Mouse (Mus musculus): ENCODE results near the gene Six6. TPM values are rescaled to one million over a fixed set of nuclear protein-coding genes. Genes with fewer than 3 reads are reported as not detected.

The Six6 gene
- polyA plus RNA-seq (2012; rRNA removed), result not detected in 2 replicates

DNA sequence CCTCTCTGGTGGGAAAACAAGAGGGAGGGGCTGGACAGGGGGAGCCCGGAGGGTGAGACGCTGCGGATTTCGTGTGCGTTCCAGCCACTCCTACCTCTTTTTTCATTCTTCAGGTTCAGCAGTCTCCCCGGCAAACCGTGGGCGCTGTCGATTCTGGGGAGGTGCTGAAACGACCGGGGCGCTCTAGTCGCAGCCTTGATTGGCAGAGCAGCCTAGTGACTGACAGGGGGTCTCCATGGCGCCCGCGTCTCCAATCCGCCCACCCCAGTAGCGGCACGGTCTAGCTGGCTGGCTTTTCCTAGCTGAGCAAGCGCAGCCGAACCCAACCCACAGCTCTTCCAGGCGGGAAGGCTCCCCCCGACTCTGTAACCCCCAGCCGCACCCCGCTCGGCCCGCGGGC, at the start of gene Six6:
TSS of gene Six6 (plus strand) at position 277 of the 400 bp plus-strand sequence.
- no peak for DNase-seq (ENCODE audit: low read depth in 1 of 2, low spot score in 2 of 2)
- Histone ChIP-seq H3K4me3 (ENCODE audit: extremely low read depth, insufficient read depth, insufficient read length) (no peak within 1 kb of the TSS), H3K27ac (ENCODE audit: insufficient read depth, low read length) (no peak within 1 kb of the TSS), H3K4me1 (ENCODE audit: control insufficient read depth, insufficient read depth, insufficient read length) (no peaks in the 10 kb centered on the region), H3K27me3 (ENCODE audit: control insufficient read depth, insufficient read depth, low read length) (peaks cover 21% of the 10 kb centered on the region), H3K36me3 (ENCODE audit: control insufficient read depth, insufficient read depth, low read length) (no peaks in the 10 kb centered on the region)
- TF ChIP-seq POLR2A (IDR thresholded peaks at IDR 0.05; ENCODE audit: low read depth, low read length), result no peak
- 2% methylated on average over 28 of the region's 28 CpGs for WGBS

DNA sequence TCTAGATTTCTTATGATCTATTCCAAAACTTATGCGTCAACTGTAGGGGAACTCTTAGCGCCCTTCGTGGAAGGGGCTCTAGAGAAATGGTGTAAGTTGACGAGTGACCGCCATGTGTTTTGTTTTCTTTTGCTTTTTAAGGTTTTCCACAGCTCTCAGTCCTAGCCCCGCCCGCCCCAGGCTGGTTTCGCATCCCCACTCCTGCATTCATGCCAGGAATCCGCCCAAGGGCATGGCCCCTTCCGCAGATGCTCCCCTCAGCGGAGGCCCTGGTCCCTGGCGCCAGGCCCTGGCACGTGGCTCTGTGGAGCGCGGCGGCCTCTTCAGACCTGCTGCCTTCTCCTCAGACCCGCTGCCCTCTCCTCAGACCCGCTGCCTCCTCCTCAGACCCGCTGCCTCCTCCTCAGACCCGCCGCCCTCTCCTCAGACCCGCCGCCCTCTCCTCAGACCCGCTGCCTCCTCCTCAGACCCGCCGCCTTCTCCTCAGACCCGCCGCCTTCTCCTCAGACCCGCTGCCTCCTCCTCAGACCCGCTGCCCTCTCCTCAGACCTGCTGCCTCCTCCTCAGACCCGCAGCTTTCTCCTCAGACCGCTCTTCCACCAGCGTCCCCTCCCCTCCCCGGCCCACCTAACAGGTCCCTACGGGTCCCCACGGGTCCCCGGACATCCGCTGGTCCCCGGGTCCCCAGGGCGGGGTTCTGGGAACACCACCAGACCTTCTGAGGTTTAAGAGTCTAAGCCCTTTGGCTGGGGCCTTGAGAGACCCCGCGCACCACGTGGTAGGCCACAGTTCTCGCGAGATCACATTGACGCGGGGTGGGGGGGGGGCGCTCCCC, 22.3 kb upstream of the Six6 start:
- Histone ChIP-seq H3K4me3 (ENCODE audit: extremely low read depth, insufficient read depth, insufficient read length) (no peak overlapping the region), H3K4me1 (ENCODE audit: control insufficient read depth, insufficient read depth, insufficient read length) (no peaks in the 10 kb centered on the region), H3K27me3 (ENCODE audit: control insufficient read depth, insufficient read depth, low read length) (peaks cover 3% of the 10 kb centered on the region; the same call in 1 of the 2 replicates), H3K27ac (ENCODE audit: insufficient read depth, low read length) (no peak overlapping the region), H3K36me3 (ENCODE audit: control insufficient read depth, insufficient read depth, low read length) (no peaks in the 10 kb centered on the region)
- TF ChIP-seq POLR2A (IDR thresholded peaks at IDR 0.05; ENCODE audit: low read depth, low read length) (no peak), CTCF (IDR thresholded peaks at IDR 0.05; ENCODE audit: extremely low read depth, insufficient read depth, insufficient read length, insufficient replicate concordance) (no peak)
- WGBS, result 37% methylated on average over 45 of the region's 48 CpGs
- DNase-seq (ENCODE audit: low read depth in 1 of 2, low spot score in 2 of 2), result no peak

- TF ChIP-seq CTCF (IDR thresholded peaks at IDR 0.05; ENCODE audit: extremely low read depth, insufficient read depth, insufficient read length, insufficient replicate concordance) (no peak), POLR2A (IDR thresholded peaks at IDR 0.05; ENCODE audit: low read depth, low read length) (no peak)
- H3K27ac ChIP-seq (ENCODE audit: insufficient read depth, low read length), result no peak overlapping the region
- peaks cover 18% of the 10 kb centered on the region for H3K27me3 ChIP-seq (ENCODE audit: control insufficient read depth, insufficient read depth, low read length)
- no peaks in the 10 kb centered on the region for H3K4me1 ChIP-seq (ENCODE audit: control insufficient read depth, insufficient read depth, insufficient read length)
- 46% methylated on average over 8 of the region's 8 CpGs for WGBS
- no peak for DNase-seq (ENCODE audit: low read depth in 1 of 2, low spot score in 2 of 2)
- H3K4me3 ChIP-seq (ENCODE audit: extremely low read depth, insufficient read depth, insufficient read length), result no peak overlapping the region
- no peaks in the 10 kb centered on the region for H3K36me3 ChIP-seq (ENCODE audit: control insufficient read depth, insufficient read depth, low read length)
Measured at GRCm38 (mm10) chr12:72936751-72937150, 2.9 kb upstream of the Six6 start.

- Histone ChIP-seq H3K4me1 (ENCODE audit: control insufficient read depth, insufficient read depth, insufficient read length) (no peaks in the 10 kb centered on the region), H3K27ac (ENCODE audit: insufficient read depth, low read length) (no peak overlapping the region), H3K4me3 (ENCODE audit: extremely low read depth, insufficient read depth, insufficient read length) (no peak overlapping the region), H3K27me3 (ENCODE audit: control insufficient read depth, insufficient read depth, low read length) (peaks cover 19% of the 10 kb centered on the region), H3K36me3 (ENCODE audit: control insufficient read depth, insufficient read depth, low read length) (no peaks in the 10 kb centered on the region)
- no peak for DNase-seq (ENCODE audit: low read depth in 1 of 2, low spot score in 2 of 2)
- TF ChIP-seq POLR2A (IDR thresholded peaks at IDR 0.05; ENCODE audit: low read depth, low read length) (no peak), CTCF (IDR thresholded peaks at IDR 0.05; ENCODE audit: extremely low read depth, insufficient read depth, insufficient read length, insufficient replicate concordance) (no peak)
- 11% methylated on average over 19 of the region's 19 CpGs for WGBS
Measured at GRCm38 (mm10) chr12:72937537-72938120, 2.1 kb upstream of the Six6 start.

DNA sequence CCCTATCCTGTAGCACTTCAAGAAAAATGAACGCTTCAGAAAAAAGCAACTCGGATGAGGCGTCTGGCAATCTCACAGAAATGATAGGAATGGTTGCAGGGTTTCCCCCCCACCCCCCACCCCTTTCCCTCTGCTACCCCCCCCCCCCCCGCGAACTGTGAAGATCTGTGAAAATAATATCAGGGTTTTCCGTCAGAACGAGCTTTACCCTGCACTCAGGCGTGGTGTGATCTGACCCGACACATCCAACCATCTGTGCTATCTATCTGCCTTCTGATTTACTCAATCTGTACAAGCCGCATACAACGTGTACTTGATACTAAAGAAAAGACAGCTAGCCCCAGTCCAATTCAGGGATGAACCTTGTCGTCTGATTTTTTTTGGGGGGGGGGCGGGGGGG, 1.5 kb upstream of the Six6 start:
- Histone ChIP-seq H3K36me3 (ENCODE audit: control insufficient read depth, insufficient read depth, low read length) (no peaks in the 10 kb centered on the region), H3K27me3 (ENCODE audit: control insufficient read depth, insufficient read depth, low read length) (peaks cover 19% of the 10 kb centered on the region), H3K4me1 (ENCODE audit: control insufficient read depth, insufficient read depth, insufficient read length) (no peaks in the 10 kb centered on the region), H3K4me3 (ENCODE audit: extremely low read depth, insufficient read depth, insufficient read length) (no peak overlapping the region), H3K27ac (ENCODE audit: insufficient read depth, low read length) (no peak overlapping the region)
- DNase-seq (ENCODE audit: low read depth in 1 of 2, low spot score in 2 of 2), result no peak
- WGBS, result 10% methylated on average over 12 of the region's 13 CpGs
- TF ChIP-seq POLR2A (IDR thresholded peaks at IDR 0.05; ENCODE audit: low read depth, low read length) (no peak), CTCF (IDR thresholded peaks at IDR 0.05; ENCODE audit: extremely low read depth, insufficient read depth, insufficient read length, insufficient replicate concordance) (no peak)

GRCm38 (mm10) chr12:72938600-72939490, 847 bp upstream of the Six6 start:
- no peak for DNase-seq (ENCODE audit: low read depth in 1 of 2, low spot score in 2 of 2)
- TF ChIP-seq CTCF (IDR thresholded peaks at IDR 0.05; ENCODE audit: extremely low read depth, insufficient read depth, insufficient read length, insufficient replicate concordance) (no peak), POLR2A (IDR thresholded peaks at IDR 0.05; ENCODE audit: low read depth, low read length) (no peak)
- WGBS, result 6% methylated on average over 14 of the region's 14 CpGs
- H3K4me3 ChIP-seq (ENCODE audit: extremely low read depth, insufficient read depth, insufficient read length), result no peak overlapping the region
- no peaks in the 10 kb centered on the region for H3K4me1 ChIP-seq (ENCODE audit: control insufficient read depth, insufficient read depth, insufficient read length)
- H3K27me3 ChIP-seq (ENCODE audit: control insufficient read depth, insufficient read depth, low read length), result peaks cover 21% of the 10 kb centered on the region
- H3K36me3 ChIP-seq (ENCODE audit: control insufficient read depth, insufficient read depth, low read length), result no peaks in the 10 kb centered on the region
- no peak overlapping the region for H3K27ac ChIP-seq (ENCODE audit: insufficient read depth, low read length)

Data from spleen, adult 2 months (tissue).